Mouse (Mus musculus): ENCODE data around the gene Fam25c. TPM values are rescaled to one million over a fixed set of nuclear protein-coding genes. Genes with fewer than 3 reads are reported as not detected.
A peak's percentile ranks its signal among the peaks of the same experiment; 100 is the strongest.

Fam25c gene
- not detected for total RNA-seq (2021)

DNA sequence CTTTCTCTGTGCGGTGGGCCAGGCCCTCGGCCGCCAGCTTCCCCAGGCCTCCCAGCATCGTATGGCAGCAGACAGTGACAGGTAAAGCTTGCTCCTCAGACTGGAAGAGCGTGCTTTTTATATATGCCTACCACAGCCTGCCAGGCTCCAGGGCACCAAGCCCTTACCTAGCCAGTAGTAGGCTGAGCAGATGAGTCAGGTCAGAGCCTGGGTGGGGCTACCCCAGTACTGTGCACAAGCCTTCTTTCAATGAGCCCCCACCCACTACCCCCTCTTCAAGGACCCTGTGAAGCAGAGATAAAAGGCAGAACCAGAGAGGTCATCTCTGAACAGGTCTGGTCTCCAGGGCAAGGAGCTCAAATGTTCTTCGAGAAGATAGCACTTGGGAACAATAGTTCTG is at the start of gene Fam25c:
TSS of gene Fam25c (minus strand) at position 133 of the 400 bp plus-strand sequence.
- no peak for DNase-seq (ENCODE audit: extremely low spot score in 1 of 2, low spot score in 1 of 2)

DNA sequence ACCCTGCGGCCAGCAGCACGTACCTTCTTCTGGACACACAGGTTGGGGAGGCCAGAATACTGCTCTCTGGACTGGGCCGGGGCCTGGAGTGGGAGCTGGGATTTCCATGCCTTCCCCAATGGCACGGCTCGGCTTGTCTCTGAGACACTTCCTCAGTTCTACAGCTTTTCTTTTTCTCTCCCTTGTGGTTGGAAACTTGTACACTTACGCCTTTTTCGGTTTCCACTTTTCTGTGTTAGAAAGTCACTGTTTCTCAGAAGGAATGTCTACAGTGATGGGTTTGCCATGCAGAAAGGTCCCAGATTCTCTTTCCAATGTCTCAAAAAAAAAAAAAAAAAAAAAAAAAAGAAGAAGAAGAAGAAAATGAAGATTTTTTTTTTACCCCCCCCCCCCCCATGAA is 48.2 kb upstream of the Fam25c start:
- DNase-seq (ENCODE audit: extremely low spot score in 1 of 2, low spot score in 1 of 2), result no peak

DNA sequence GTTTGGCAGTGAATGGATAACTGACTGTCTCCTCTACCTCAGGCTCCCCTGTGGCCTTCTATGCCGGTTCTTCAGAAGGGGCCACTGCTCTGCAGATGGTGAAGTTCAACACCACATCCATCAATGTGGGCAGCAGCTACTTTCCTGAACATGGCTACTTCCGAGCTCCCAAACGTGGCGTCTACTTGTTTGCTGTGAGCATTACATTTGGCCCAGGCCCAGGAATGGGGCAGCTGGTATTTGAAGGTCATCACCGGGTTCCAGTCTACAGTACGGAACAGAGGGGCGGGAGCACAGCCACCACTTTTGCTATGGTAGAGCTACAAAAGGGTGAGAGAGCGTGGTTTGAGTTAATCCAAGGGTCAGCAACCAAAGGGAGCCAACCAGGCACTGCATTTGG is 47.6 kb upstream of the Fam25c start:
- DNase-seq (ENCODE audit: extremely low spot score in 1 of 2, low spot score in 1 of 2), result no peak

DNA sequence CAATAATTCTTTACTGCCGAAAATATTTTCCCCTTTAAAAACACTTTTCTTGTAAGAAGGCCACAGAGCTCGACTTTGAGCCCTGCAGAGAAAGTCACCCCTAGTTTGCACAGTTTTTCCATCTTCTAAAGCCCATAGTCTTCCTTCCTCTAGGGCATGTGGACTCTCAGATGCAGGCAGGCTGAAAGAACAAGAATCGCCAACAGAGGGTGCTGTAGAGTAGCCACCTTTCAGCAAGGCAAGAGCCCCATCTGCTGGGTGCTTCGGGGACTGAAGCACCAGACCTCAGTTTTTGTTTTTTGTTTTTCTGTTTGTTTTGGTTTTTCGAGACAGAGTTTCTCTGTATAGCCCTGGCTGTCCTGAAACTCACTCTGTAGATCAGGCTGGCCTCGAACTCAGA is 45.9 kb upstream of the Fam25c start:
- peak; percentile 41 to 86 for DNase-seq (ENCODE audit: extremely low spot score in 1 of 2, low spot score in 1 of 2)

DNA sequence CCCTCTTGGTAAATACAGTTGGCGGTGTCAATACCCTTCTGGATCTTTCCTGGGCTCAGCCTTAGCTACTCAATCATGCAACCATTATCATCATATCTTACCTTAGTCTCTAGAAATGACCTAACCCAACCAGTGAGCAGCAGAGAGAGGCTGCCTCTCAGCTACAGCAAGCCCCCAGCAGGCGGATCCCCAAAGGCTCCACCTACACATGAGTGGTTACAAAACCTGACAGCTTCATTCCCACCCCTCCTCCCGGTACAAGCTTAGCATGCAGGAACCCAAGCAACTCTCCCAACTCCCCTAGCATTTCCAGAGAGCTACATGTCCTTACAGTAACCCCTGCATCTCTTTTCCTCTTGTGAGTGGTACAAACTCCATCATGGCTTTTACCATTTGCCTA is 44.8 kb upstream of the Fam25c start:
- no peak for DNase-seq (ENCODE audit: extremely low spot score in 1 of 2, low spot score in 1 of 2)

DNA sequence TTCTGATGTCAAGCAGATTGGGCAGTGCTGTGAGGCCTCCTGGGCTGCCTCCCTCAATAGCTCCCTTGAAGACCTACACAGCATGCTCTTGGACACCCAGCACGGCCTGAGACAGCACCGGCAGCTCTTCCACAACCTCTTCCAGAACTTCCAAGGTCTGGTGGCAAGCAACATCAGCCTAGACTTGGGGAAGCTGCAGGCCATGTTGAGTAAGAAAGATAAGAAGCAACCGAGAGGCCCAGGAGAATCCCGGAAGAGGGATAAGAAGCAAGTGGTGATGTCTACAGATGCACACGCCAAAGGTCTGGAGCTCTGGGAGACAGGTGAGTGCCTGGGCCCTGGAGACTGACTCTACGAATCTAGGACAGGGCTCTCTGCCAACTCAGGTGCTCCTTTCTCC is 44.1 kb upstream of the Fam25c start:
- DNase-seq (ENCODE audit: extremely low spot score in 1 of 2, low spot score in 1 of 2), result no peak

DNA sequence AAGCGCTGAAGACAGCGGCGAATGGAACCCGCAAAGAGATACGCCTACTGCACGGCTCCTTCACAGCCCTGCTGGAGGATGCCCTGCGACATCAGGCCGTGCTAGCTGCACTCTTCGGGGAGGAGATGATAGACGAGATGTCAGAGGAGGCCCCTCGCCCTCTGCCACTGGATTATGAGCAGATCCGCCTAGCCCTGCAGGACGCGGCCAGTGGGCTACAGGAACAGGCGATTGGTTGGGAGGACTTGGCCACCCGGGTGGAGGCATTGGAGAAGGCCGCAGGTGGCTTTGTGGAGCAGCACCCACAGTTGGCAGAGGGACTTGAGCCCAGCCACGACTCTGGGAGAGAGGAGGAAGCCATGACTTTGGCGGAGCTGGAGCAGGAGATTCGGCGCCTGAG is 43.7 kb upstream of the Fam25c start:
- DNase-seq (ENCODE audit: extremely low spot score in 1 of 2, low spot score in 1 of 2), result no peak

DNA sequence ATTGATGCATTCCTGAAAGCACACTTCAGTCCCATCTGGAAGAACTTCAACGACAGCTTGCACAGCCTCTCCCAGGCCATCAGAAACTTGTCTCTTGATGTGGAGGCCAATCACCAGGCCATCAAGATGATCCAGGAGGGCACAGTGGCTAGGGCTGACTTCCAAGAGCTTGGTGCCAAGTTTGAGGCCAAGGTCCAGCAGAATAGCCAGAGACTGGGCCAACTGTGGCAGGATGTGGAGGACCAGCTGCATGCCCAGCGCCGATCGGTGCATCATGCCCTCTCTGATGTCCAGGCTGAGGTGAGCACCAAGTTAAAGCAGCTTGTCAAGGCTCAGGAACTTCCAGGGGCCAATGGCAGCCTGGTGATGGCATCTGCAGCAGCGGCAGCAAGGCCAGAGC is 42.6 kb upstream of the Fam25c start:
- DNase-seq (ENCODE audit: extremely low spot score in 1 of 2, low spot score in 1 of 2), result no peak

DNA sequence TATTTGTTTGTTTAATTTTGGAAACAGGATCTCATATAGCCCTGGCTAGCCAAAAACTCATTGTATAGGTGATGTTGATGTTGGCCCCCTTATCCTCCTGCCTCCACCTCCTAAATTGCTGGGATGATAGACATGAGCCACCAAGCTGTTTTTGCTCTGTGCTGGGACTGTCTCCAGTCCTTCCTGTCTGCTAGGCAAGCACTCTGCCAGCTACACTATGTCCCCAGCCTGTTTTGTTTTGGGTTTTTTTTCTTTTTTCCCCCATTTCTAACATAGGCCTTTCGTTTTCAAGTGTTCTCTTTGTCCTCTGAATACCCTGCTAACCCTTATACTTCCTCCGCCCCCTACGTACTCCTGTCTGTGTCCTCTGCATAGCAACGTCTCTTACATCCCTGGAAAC is 38.1 kb upstream of the Fam25c start:
- DNase-seq (ENCODE audit: extremely low spot score in 1 of 2, low spot score in 1 of 2), result no peak

DNA sequence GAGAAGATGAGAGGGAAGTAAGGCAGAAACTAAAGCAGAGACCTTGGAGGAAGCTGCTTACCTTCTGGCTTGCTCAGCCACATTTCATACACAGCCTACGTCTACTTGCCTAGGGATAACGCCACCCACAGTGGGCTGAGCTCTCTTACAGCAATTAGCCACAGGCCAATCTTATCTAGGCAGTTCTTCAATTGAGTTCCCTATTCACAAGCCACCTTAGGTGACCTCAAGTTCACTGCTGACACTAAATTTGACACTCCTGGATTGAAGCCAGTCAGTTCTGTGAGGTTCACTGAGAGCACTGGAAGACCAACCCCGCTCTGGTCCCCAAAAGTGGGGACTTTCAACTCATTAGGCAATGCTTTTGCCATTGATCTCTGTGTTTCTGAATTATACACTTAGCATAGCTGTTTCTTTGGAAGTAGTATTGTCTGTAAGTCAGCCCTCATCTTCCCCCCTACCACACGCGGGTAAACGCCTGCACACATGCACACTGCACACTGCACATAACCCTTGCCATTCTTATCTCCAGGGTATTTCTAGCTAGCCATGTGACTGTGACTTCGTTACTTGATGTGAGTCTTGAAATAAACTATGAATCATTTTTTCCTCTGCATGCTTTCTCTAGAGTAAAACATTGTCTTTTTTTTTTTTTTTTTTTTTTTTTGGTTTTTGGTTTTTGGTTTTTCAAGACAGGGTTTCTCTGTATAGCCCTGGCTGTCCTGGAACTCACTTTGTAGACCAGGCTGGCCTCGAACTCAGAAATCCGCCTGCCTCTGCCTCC is 27.9 kb upstream of the Fam25c start:
- DNase-seq (ENCODE audit: extremely low spot score in 1 of 2, low spot score in 1 of 2), result no peak

DNA sequence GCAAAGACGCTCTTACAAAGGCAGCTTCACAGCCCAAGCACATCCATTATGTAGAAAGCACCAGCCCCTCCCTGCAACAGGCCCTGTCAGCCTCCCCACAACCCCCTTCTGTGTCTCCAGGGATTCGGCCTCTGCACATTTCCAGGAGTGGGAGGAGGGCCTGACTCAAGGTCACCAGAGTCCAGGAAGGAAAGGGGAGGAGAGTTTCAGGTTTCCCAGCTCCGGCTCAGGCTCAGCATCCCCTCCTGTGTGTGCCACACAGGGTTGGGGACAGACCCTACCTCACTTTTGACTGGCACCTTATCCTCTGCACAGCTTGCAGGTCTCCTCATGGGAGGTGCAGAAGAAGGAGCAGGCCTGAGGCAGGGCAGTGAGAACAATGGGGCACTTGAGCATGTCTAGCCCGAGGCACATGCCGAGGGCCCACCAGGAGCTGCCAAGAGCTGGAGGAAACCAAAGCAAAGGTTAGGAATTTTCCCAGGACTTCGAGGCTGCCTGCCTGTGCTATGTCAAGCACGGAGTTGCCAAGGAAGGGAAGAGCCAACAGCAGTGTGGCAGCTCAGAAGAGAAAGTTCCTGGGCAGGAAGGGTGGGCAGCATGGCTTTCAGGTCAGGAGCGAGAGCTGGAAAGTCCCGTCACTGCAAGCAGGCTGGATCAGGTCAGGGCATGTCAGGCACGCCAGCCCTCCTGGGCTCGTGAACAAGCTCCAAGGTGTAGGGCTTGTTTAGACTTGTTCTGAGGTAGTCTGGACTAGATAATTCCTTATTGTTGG is 23.5 kb upstream of the Fam25c start:
- no peak for DNase-seq (ENCODE audit: extremely low spot score in 1 of 2, low spot score in 1 of 2)

DNA sequence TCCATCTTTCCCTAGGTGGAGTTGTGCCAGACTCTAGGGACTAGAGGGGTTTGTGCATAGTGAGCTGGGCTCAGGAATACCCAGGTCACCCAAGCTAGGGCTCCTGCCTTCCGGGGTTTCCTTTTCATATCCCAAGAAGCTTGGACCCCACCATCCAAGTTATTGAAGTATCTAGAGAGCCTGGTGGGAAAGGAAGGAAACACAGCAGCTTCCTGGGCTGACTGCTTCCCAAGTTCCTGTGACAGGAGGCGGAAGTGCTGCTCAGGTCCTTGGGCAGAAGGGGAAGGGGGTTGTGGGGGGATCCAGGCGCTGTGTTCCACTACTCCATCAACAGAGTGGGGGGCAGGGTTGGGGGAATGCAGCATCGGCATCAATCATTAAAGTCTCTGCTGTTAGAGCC is 21.9 kb upstream of the Fam25c start:
- no peak for DNase-seq (ENCODE audit: extremely low spot score in 1 of 2, low spot score in 1 of 2)

DNA sequence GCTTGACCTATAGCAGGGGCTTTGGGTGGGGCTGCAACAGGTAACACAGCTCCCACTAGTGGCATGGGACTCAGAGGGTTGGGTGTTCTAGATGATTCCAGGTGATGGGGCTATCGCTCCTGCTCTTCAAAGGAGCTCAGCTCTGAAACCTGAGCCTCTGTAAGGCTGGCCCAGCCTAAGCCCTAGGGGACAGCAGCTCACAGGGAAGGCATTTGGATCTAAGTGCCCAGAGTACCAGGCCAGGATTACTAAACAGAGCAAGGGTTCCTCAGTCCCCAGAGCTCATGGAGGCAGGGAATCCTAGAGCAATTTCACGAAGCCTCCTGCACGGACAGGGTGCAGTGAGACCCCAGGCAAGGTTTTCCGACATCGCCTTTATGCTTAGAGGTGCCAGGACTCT is 20.7 kb upstream of the Fam25c start:
- no peak for DNase-seq (ENCODE audit: extremely low spot score in 1 of 2, low spot score in 1 of 2)

DNA sequence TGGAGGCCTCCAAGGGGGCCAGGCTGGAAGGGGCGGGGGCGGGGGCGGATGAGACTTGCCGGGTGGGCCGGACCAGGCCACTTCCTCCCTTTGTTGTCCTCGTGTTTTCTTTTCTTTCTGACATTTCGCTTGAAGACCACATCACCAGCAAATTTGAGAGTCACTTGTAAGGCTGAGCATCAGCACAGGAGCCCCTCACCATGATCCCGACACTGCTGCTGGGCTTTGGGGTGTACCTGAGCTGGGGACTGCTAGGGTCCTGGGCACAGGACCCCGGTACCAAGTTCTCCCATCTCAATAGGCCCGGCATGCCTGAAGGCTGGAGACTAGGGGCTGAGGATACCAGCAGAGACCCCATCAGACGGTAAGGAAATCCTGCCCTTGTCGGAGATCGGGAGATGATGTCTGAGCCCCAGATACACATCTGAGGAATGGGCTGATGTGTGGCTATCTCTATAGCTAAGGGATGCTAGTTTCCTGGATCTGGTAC is 20.2 kb upstream of the Fam25c start, which contains the start of gene Mmrn2:
TSS of gene Mmrn2 (plus strand) at position 51 of the 490 bp plus-strand sequence.
- DNase-seq (ENCODE audit: extremely low spot score in 1 of 2, low spot score in 1 of 2), result no peak

DNA sequence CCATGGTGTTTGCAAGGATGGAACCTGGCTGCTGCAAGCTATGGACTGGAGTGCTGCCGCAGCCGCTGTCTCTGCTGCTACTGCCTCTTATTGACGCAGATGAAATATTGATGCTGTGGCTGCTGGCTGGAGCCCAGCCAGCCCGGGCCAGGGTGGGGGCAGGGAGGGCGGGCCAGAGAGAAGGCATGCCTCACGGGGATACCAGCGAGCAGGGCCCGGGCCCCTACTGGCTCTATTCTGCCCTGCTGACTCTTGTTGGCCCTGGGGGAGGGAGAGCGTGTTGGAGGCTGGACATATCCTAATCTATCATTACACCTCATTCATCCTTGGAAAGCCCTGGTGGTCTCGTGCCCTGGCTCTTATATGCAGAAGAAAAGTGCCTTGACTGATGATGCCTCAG is 19.3 kb upstream of the Fam25c start, which contains the start of gene Sncg:
TSS of gene Sncg (minus strand) at position 213 of the 400 bp plus-strand sequence.
- no peak for DNase-seq (ENCODE audit: extremely low spot score in 1 of 2, low spot score in 1 of 2)

DNA sequence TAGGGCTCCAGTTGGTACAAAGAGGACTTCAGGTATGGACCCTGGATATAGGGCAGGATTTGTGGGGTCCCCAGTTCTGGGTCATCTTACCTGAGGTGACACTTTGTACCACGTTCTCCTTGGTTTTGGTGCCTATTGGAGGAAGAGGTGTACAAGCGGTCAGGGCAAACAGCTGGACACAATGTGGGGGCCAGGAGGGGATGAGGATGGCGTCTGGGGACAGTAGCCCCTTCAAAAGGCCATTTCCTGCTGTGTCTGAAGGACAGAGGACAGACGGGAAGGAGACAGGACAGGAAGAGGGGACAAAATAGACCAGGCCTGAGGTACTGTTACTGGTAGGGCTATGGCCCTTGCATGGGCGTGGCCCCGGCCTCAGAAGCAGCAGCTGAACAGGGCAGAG is 18.3 kb upstream of the Fam25c start:
- DNase-seq (ENCODE audit: extremely low spot score in 1 of 2, low spot score in 1 of 2), result no peak

DNA sequence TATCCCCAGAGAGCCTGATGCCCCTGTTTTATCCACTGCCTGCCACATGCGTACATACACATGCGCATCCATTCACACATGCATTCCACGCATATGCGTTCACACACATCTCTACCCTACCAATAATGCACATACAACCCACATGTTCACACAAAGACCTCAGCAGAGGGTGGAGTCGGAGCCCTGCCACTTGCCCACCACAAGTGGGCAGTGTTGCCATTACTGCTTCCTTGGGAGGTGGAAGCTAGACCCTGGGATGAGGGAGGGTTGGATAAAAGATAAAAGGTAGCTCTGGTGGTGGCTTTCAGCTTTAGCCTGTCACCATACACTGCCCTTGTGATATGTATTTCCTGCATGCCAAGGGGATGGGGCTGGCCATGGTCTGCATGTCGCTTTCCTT is 17.4 kb upstream of the Fam25c start:
- DNase-seq (ENCODE audit: extremely low spot score in 1 of 2, low spot score in 1 of 2), result peak in 1 of 2 experiments; percentile 73

DNA sequence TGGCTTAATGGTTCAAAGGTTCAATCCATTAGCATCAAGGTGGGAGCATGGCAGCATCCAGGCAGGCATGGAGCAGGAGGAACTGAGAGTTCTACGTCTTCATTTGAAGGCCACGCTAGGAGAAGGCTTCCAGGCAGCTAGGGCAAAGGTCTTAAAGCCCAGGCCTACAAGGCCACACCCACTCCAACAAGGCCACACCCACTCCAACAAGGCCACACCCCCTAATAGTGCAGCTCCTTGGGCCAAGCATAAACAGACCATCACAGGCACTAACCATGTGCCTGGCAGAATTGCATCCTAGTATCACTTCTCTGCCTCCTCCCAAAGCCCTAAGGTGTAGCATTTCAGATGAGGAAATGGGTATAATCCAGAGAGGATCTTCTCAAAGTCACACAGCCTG is 16.5 kb upstream of the Fam25c start:
- DNase-seq (ENCODE audit: extremely low spot score in 1 of 2, low spot score in 1 of 2), result no peak

DNA sequence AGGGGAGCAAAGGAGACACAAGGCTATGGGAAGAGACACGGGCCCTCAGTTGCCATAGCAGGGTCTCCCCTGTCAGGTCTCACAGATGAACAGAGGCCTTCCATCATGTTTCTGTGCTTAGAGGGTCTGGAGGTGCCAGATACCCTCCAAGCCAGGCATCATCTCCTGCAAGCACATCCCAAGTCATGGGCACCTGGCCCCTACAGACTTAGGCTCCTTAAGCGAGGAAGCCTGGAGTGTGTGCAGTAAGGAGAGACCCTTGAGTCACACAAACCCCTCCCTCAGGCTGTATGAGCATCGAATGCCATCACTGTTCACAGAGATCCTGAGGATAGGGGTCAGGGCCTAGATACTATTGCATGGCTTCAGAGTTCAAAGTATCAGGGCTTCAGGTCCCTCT is 15.7 kb upstream of the Fam25c start:
- no peak for DNase-seq (ENCODE audit: extremely low spot score in 1 of 2, low spot score in 1 of 2)

DNA sequence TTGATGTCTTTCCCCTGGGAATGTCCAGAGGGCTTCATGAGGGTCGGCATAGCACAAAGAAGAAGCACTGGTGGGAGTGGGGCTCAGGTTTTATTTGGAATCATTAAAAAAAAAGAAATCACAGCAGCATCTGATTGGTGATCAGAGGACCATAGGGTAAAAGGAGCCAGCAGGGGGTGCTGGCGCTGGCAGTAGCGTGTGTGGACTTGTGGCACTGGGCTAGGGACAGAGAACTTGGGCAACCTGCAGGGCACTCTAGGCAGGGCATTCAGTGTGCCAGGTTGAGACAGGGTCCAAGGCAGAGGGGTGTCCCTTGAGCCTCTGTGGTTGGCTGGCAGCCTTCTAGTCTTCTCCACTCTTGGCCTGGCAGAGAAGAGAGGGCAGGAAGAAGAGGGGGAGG is 15.0 kb upstream of the Fam25c start:
- no peak for DNase-seq (ENCODE audit: extremely low spot score in 1 of 2, low spot score in 1 of 2)

DNA sequence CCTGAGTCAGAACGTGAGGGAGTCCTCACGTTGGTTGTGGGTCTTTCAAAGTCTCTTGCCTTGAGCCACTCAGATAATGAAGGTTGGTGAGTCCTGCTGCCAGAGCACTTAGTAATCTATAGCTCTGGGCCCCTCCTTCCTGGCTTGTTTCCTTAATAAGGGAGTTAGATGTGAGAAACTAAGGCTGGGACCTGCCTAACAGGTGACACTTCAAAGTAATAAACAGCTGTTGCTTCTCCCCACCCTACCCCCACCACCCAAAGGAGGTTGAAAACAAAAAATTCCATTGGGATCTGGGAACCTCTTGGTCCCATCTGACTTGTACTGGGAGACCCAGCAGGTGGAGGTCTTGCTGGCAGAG is 9.9 kb upstream of the Fam25c start:
- no peak for DNase-seq (ENCODE audit: extremely low spot score in 1 of 2, low spot score in 1 of 2)
